Mouse (Mus musculus) CH12.LX (cell line): ENCODE data around the gene Ttn. TPM values are rescaled to one million over a fixed set of nuclear protein-coding genes. Genes with fewer than 3 reads are reported as not detected.

Experiments
- DNase-seq: peaks from one replicate; pipeline ENCODE4 v3.0.0-alpha.2; 2013; ENCODE audit errors: extremely low read depth
- H3K27ac ChIP-seq: 2 replicates; pipeline ENCODE4 v1.5.1; 2012; ENCODE audit warnings: low read depth, mild to moderate bottlenecking, control low read depth, moderate library complexity; ENCODE audit not compliant: insufficient read depth
- H3K27me3 ChIP-seq: replicated peaks from 2 replicates; pipeline ENCODE3; 2012; ENCODE audit warnings: inconsistent platforms
- H3K36me3 ChIP-seq, 2 experiments: replicated peaks in 1 of 2; 2 replicates each; pipeline versions ENCODE3 to v1.6.1; 2012; ENCODE audit warnings: inconsistent platforms in 1 of 2, low read length in 1 of 2, mild to moderate bottlenecking in 1 of 2, mixed read lengths in 1 of 2, moderate library complexity in 1 of 2; ENCODE audit not compliant: control insufficient read depth in 1 of 2, insufficient read depth in 1 of 2
- H3K4me1 ChIP-seq, 2 experiments: 2 replicates each; pipeline ENCODE4 v1.6.1; 2012; ENCODE audit warnings: inconsistent platforms in 1 of 2, moderate library complexity in 1 of 2; ENCODE audit not compliant: insufficient read depth in 2 of 2, control insufficient read depth in 1 of 2
- H3K4me2 ChIP-seq: 2 replicates; pipeline ENCODE4 v1.6.1; 2012; ENCODE audit warnings: low read depth, mild to moderate bottlenecking, control low read depth; ENCODE audit not compliant: poor library complexity, insufficient read depth, severe bottlenecking
- H3K4me3 ChIP-seq, 3 experiments: fragments of 150-350 bp in 1 of 3; sonication (generic) in 1 of 3; replicated peaks in 1 of 3; 2 replicates each; pipeline versions ENCODE3 to v1.5.1; 2011 to 2012; ENCODE audit warnings: low read depth in 2 of 3, low read length in 2 of 3, mild to moderate bottlenecking in 2 of 3, moderate library complexity in 2 of 3, control low read depth in 1 of 3, improper control_type of control experiment in 1 of 3, inconsistent platforms in 1 of 3, mixed read lengths in 1 of 3; ENCODE audit not compliant: poor library complexity in 1 of 3
- H3K79me2 ChIP-seq: replicated peaks from 2 replicates; pipeline ENCODE4 v1.6.1; 2012; ENCODE audit warnings: mild to moderate bottlenecking, moderate library complexity; ENCODE audit not compliant: control insufficient read depth, poor library complexity, insufficient read depth, severe bottlenecking; ENCODE audit errors: extremely low read depth
- H3K9ac ChIP-seq: 2 replicates; pipeline ENCODE4 v1.6.1; 2012; ENCODE audit warnings: low read depth, mild to moderate bottlenecking, control low read depth, moderate library complexity; ENCODE audit not compliant: insufficient read depth
- H3K9me3 ChIP-seq: replicated peaks from 2 replicates; pipeline ENCODE3; 2012; ENCODE audit warnings: low read length, inconsistent platforms, mixed read lengths
- BHLHE40 ChIP-seq: IDR thresholded peaks from 2 replicates; pipeline ENCODE4 v1.6.1; 2011; ENCODE audit warnings: mild to moderate bottlenecking, low read depth, low read length, improper control_type of control experiment
- CTCF ChIP-seq, 2 experiments: IDR thresholded peaks in 1 of 2; conservative IDR thresholded peaks in 1 of 2; 2 replicates each; pipeline ENCODE4 v1.5.1; 2011 to 2012; ENCODE audit warnings: low read depth in 2 of 2, low read length in 2 of 2, improper control_type of control experiment in 1 of 2, inconsistent platforms in 1 of 2, mild to moderate bottlenecking in 1 of 2, moderate library complexity in 1 of 2
- E2F4 ChIP-seq: IDR thresholded peaks from 2 replicates; pipeline ENCODE4 v1.6.1; 2011; ENCODE audit warnings: low read depth, low read length, improper control_type of control experiment; ENCODE audit not compliant: insufficient replicate concordance
- ETS1 ChIP-seq: conservative IDR thresholded peaks from 2 replicates; pipeline ENCODE4 v1.6.1; 2012; ENCODE audit warnings: low read depth, mild to moderate bottlenecking, inconsistent platforms, low read length, improper control_type of control experiment, moderate library complexity
- GABPA ChIP-seq: IDR thresholded peaks from 2 replicates; pipeline ENCODE4 v1.6.1; 2012; ENCODE audit warnings: low read depth, low read length, improper control_type of control experiment, inconsistent platforms; ENCODE audit not compliant: insufficient replicate concordance
- IRF4 ChIP-seq: IDR thresholded peaks from 2 replicates; pipeline ENCODE4 v1.6.1; 2014; ENCODE audit warnings: low read depth, mild to moderate bottlenecking, inconsistent platforms, low read length, improper control_type of control experiment
- JUND ChIP-seq: conservative IDR thresholded peaks from 2 replicates; pipeline ENCODE4 v1.6.1; 2011; ENCODE audit warnings: low read depth, low read length, improper control_type of control experiment
- KAT2A ChIP-seq: IDR thresholded peaks from 2 replicates; pipeline ENCODE4 v1.6.1; 2012; ENCODE audit warnings: low read length, improper control_type of control experiment, inconsistent platforms; ENCODE audit not compliant: insufficient replicate concordance
- MAX ChIP-seq: IDR thresholded peaks from 2 replicates; pipeline ENCODE4 v1.6.1; 2011; ENCODE audit warnings: low read length, improper control_type of control experiment
- MAZ ChIP-seq: IDR thresholded peaks from 2 replicates; pipeline ENCODE4 v1.6.1; 2012; ENCODE audit warnings: low read depth, mild to moderate bottlenecking, inconsistent platforms, low read length, improper control_type of control experiment, moderate library complexity
- MEF2A ChIP-seq: IDR thresholded peaks from 2 replicates; pipeline ENCODE4 v1.6.1; 2014; ENCODE audit warnings: low read depth, mild to moderate bottlenecking, inconsistent platforms, low read length, improper control_type of control experiment, borderline replicate concordance
- MXI1 ChIP-seq: IDR thresholded peaks from 2 replicates; pipeline ENCODE4 v1.6.1; 2011; ENCODE audit warnings: mild to moderate bottlenecking, low read depth, low read length, improper control_type of control experiment
- MYC ChIP-seq: IDR thresholded peaks from 2 replicates; pipeline ENCODE4 v1.6.1; 2011; ENCODE audit warnings: low read depth, mild to moderate bottlenecking, improper control_type of control experiment, low read length
- PAX5 ChIP-seq: IDR thresholded peaks from 2 replicates; pipeline ENCODE4 v1.6.1; 2012; ENCODE audit warnings: low read length, inconsistent platforms, mixed read lengths
- POLR2AphosphoS2 ChIP-seq: IDR thresholded peaks from 2 replicates; pipeline ENCODE4 v1.6.1; 2011; ENCODE audit warnings: low read depth, low read length, improper control_type of control experiment
- RCOR1 ChIP-seq: conservative IDR thresholded peaks from 2 replicates; pipeline ENCODE4 v1.6.1; 2012; ENCODE audit warnings: low read depth, mild to moderate bottlenecking, inconsistent platforms, low read length, improper control_type of control experiment
- SMC3 ChIP-seq: IDR thresholded peaks from 2 replicates; pipeline ENCODE4 v1.6.1; 2011; ENCODE audit warnings: low read depth, low read length, improper control_type of control experiment
- TCF12 ChIP-seq: IDR thresholded peaks from 2 replicates; pipeline ENCODE4 v1.6.1; 2014; ENCODE audit warnings: low read depth, mild to moderate bottlenecking, inconsistent platforms, low read length, improper control_type of control experiment
- USF1 ChIP-seq: IDR thresholded peaks from 2 replicates; pipeline ENCODE4 v1.6.1; 2014; ENCODE audit warnings: low read depth, mild to moderate bottlenecking, inconsistent platforms, low read length, improper control_type of control experiment
- USF2 ChIP-seq: conservative IDR thresholded peaks from 2 replicates; pipeline ENCODE4 v1.6.1; 2011; ENCODE audit warnings: low read depth, low read length, improper control_type of control experiment
- ZC3H11A ChIP-seq: IDR thresholded peaks from 2 replicates; pipeline ENCODE4 v1.6.1; 2012; ENCODE audit warnings: low read depth, mild to moderate bottlenecking, inconsistent platforms, low read length, improper control_type of control experiment
- dilution Hi-C: fragments of 300-500 bp; cut with MboI; formaldehyde crosslinking; loops from 2 replicates; pipeline ENCODE4 v1.14.3; 2020; ENCODE audit warnings: low sequenced_read_pairs; ENCODE audit not compliant: extremely low pct_unique_long_range_greater_than_20kb, extremely low pct_ligation_motif_present
- in situ Hi-C: fragments of 300-500 bp; cut with MboI; formaldehyde crosslinking; loops from 3 replicates; pipeline ENCODE4 v1.14.3; 2019; ENCODE audit warnings: low sequenced_read_pairs, low pct_ligation_motif_present, low pct_unique_long_range_greater_than_20kb, mixed read lengths
- polyA plus RNA-seq: library from polyadenylated mRNA; unstranded; fragments of >175 nt; gene quantifications from 2 replicates; pipeline ENCODE4 v1.2.1, GENCODE M21; 2012; ENCODE audit warnings: low read depth; ENCODE audit not compliant: insufficient read length
- total RNA-seq, 2 experiments: library from RNA; depleted of rRNA; stranded (reverse); fragments of 300-350 nt in 1 of 2; fragments of >200 nt in 1 of 2; gene quantifications; 2 replicates each; pipeline ENCODE4 v1.2.3; 2012 to 2014

The Ttn gene
- total and polyA plus RNA-seq, 3 experiments: 0.23 to 4.2 (median 0.60) TPM

DNA sequence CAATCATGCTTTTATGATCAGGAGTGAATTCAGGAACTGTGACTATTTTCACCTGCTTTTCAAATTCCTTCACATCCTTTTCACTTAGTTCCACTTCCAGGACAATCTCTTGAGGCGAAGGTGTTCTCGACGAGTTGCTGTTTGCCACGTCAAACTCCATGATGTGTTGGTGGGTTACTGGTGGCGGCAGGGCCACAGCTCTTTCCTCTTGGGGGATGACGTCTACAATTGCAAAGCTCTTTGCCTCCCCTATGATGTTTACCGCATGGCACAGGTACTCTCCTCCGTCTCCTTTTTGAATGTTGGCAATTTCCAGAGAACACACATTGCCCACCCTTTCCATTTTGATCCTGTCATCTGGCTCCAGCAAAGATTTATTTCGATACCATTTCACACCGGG, 67.4 kb downstream of the Ttn start:
- Histone ChIP-seq H3K27me3 (no peaks in the 10 kb centered on the region), H3K4me1 (no peaks in the 10 kb centered on the region), H3K4me3 (no peak overlapping the region), H3K9me3 (no peaks in the 10 kb centered on the region), H3K4me2 (no peak overlapping the region), H3K27ac (no peak overlapping the region), H3K36me3 (no peaks in the 10 kb centered on the region), H3K79me2 (no peaks in the 10 kb centered on the region), H3K9ac (no peak overlapping the region)
- TF ChIP-seq PAX5: no peak
- TF ChIP-seq MEF2A: no peak
- no peak for TF ChIP-seq E2F4
- no peak for TF ChIP-seq MYC
- no peak for TF ChIP-seq GABPA
- TF ChIP-seq TCF12: no peak
- no peak for TF ChIP-seq SMC3
- no peak for TF ChIP-seq JUND
- no peak for TF ChIP-seq ETS1
- no peak for TF ChIP-seq IRF4
- no peak for TF ChIP-seq MAZ
- TF ChIP-seq KAT2A: no peak
- TF ChIP-seq USF1: no peak
- TF ChIP-seq CTCF (conservative IDR thresholded peaks at IDR 0.05 in 1 of 2, IDR thresholded peaks at IDR 0.05 in 1 of 2; ENCODE audit: low read depth in 2 of 2, low read length in 2 of 2): no peak
- no peak for TF ChIP-seq MAX
- no peak for TF ChIP-seq POLR2AphosphoS2
- dilution Hi-C loops: no loop called here
- in situ Hi-C loops: no loop called here
- no peak for DNase-seq

DNA sequence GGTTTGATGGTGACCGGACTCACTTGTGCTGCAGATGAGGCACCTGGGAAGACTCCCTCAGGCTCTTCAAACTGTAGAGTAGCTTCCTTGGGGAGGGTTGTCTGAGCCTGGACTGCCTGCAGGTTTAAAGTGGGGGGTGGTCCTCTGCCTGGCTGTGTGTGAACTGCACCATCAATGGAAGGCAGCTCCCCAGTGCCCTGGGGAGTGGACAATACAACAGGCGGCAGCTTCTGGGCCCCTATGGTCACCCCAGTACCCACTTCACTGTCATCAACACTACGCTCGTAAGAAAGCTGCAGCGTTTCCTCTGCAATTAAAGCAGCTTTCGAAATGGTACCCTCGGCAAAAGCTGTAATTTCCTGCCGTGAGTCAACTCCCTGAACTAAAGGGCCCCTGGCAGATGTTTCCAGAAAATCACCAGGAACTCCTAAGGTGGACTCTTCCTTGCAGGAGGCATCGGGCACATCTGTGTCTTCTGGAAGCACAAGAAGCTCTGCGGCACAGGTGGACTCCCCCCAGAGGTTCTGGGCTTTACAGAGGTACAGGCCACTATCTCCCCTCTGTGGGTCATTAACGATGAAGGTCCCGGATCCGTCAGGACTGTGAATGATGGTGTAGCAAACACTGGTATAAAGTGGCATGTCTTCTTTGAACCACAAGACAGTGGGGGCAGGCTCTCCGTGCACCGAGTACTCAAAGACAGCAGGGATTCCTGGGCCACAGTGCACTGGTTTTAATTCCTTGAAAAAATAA, 73.5 kb downstream of the Ttn start:
- Histone ChIP-seq H3K4me2 (no peak overlapping the region), H3K79me2 (no peaks in the 10 kb centered on the region)

More for the DNA sequence above, 73.5 kb downstream of the Ttn start:
- DNase-seq: no peak
- Histone ChIP-seq H3K9ac (no peak overlapping the region), H3K4me3 (no peak overlapping the region), H3K4me1 (no peaks in the 10 kb centered on the region), H3K27me3 (no peaks in the 10 kb centered on the region), H3K27ac (no peak overlapping the region), H3K36me3 (no peaks in the 10 kb centered on the region), H3K9me3 (no peaks in the 10 kb centered on the region)
- dilution Hi-C loops: no loop called here
- in situ Hi-C loops: no loop called here
- TF ChIP-seq POLR2AphosphoS2 (no peak), USF2 (no peak), E2F4 (no peak), MXI1 (no peak), BHLHE40 (no peak), RCOR1 (no peak), PAX5 (no peak), GABPA (no peak), ZC3H11A (no peak), CTCF (conservative IDR thresholded peaks at IDR 0.05 in 1 of 2, IDR thresholded peaks at IDR 0.05 in 1 of 2; ENCODE audit: low read depth in 2 of 2, low read length in 2 of 2) (no peak)
